Mouse (Mus musculus) liver, embryonic 15.5 days (tissue): ENCODE results near the gene Toe1. TPM values are rescaled to one million over a fixed set of nuclear protein-coding genes. Genes with fewer than 3 reads are reported as not detected.
A peak's percentile ranks its signal among the peaks of the same experiment; 100 is the strongest.

Experiments
- ATAC-seq: fragments of 200-750 bp; cut with Nextera tagmentation; 2 replicates; pipeline ENCODE4 v1.8.0; 2017; ENCODE audit warnings: moderate number of reproducible peaks, mild to moderate bottlenecking, moderate library complexity; ENCODE audit not compliant: insufficient read depth
- H3K27ac ChIP-seq: fragments of 300-500 bp; sonication (generic); replicated peaks from 2 replicates; pipeline ENCODE4 v1.5.1; 2015; ENCODE audit warnings: mild to moderate bottlenecking, inconsistent platforms
- H3K27me3 ChIP-seq: fragments of 300-500 bp; sonication (generic); 2 replicates; pipeline ENCODE4 v1.6.1; 2015; ENCODE audit warnings: mild to moderate bottlenecking, inconsistent platforms
- H3K36me3 ChIP-seq: fragments of 300-500 bp; sonication (generic); replicated peaks from 2 replicates; pipeline ENCODE4 v1.6.1; 2015; ENCODE audit warnings: moderate library complexity, mild to moderate bottlenecking, inconsistent platforms
- H3K4me1 ChIP-seq: fragments of 300-500 bp; sonication (generic); replicated peaks from 2 replicates; pipeline ENCODE4 v1.6.1; 2015; ENCODE audit warnings: inconsistent platforms
- H3K4me2 ChIP-seq: fragments of 300-500 bp; sonication (generic); 2 replicates; pipeline ENCODE4 v1.6.1; 2015; ENCODE audit warnings: moderate library complexity, mild to moderate bottlenecking, inconsistent platforms
- H3K4me3 ChIP-seq: fragments of 300-500 bp; sonication (generic); replicated peaks from 2 replicates; pipeline ENCODE4 v1.5.1; 2015; ENCODE audit warnings: mild to moderate bottlenecking, inconsistent platforms
- H3K9ac ChIP-seq: fragments of 300-500 bp; sonication (generic); 2 replicates; pipeline ENCODE4 v1.6.1; 2015; ENCODE audit warnings: moderate library complexity, mild to moderate bottlenecking, inconsistent platforms
- H3K9me3 ChIP-seq: fragments of 300-500 bp; sonication (generic); replicated peaks from 2 replicates; pipeline ENCODE4 v1.6.1; 2016; ENCODE audit warnings: inconsistent platforms
- WGBS: fragments of 180-500 bp; shearing (Covaris S2); methylation state at CpG from one replicate; pipeline ENCODE4 v1.1.7; 2015; ENCODE audit warnings: mixed read lengths; ENCODE audit not compliant: insufficient replicate concordance; 5-methylcytosine and 5-hydroxymethylcytosine counted together
- polyA plus RNA-seq: library from polyadenylated mRNA; unstranded; fragments of >200 nt; fragmentation: Nextera tagmentation; extraction: Ambion mirVana; gene quantifications from 2 replicates; pipeline ENCODE4 v1.2.1, GENCODE M21; 2015

Toe1 gene
- polyA plus RNA-seq, 1 experiment from 2014 or later, result 14.8 TPM

- no peak overlapping the region for H3K4me3 ChIP-seq
- WGBS, result 72% methylated on average over 8 of the region's 8 CpGs
- H3K9me3 ChIP-seq, result no peaks in the 10 kb centered on the region
- H3K27me3 ChIP-seq, result no peaks in the 10 kb centered on the region
- H3K27ac ChIP-seq, result no peak overlapping the region
- peaks cover 7% of the 10 kb centered on the region for H3K4me1 ChIP-seq
- no peak overlapping the region for H3K4me2 ChIP-seq
- H3K36me3 ChIP-seq, result no peaks in the 10 kb centered on the region
- ATAC-seq, result no peak
- H3K9ac ChIP-seq, result no peak overlapping the region
Observed at GRCm38 (mm10) chr4:116792453-116792852, 15.0 kb downstream of the Toe1 start.

- Histone ChIP-seq H3K4me1 (peaks cover 7% of the 10 kb centered on the region), H3K27me3 (no peaks in the 10 kb centered on the region), H3K4me2 (no peak overlapping the region), H3K4me3 (no peak overlapping the region), H3K9me3 (no peaks in the 10 kb centered on the region), H3K27ac (peak overlapping the region; percentile 39; the same call in 1 of the 2 replicates), H3K9ac (no peak overlapping the region), H3K36me3 (no peaks in the 10 kb centered on the region)
- WGBS, result 14% methylated on average over 3 of the region's 3 CpGs
- ATAC-seq, result no peak
Observed at GRCm38 (mm10) chr4:116788956-116789355, 18.5 kb downstream of the Toe1 start.

DNA sequence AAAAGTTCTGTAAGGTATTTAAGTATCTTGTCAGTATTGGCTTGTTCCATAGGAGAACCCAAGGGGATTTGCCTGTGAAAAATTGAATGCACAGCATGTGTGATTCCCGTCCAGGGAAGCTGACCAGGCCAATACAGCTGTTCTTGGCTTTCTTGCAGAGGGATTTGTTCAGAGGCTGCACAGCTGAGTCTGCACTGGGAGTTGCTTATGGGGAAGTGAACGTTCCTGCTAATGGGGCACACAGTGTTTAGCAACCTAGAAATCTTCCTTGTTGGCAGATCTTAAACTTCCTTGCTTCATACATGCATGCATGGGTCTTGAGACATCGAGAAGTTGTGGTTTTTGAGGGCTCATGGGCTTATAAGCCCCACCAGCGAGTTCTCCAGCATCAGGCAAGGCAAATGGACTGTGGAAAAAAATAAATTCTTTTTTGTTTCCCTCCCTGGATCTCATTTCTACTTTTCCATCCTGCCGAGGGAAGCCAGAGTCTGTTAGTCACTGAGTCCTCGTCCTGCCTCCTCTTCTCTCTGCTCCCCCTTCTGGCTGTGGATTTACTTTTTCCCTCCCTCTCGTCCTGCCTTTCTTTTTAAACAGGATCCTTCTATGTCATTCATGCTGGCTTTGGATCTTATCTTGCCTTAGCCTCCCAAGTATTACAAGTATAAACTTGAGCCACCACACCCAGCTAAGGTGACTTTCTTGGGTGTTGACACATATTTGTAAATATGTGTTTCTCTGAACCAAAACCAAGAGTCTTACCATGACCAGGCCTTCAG lies 19.3 kb downstream of the Toe1 start:
- 0 out of 2 replicates have a peak overlapping the region, but pooled peaks have one; percentile 39 for H3K27ac ChIP-seq
- H3K9ac ChIP-seq, result no peak overlapping the region
- no peak overlapping the region for H3K4me2 ChIP-seq
- no peaks in the 10 kb centered on the region for H3K27me3 ChIP-seq
- peaks cover 7% of the 10 kb centered on the region for H3K4me1 ChIP-seq
- no peaks in the 10 kb centered on the region for H3K36me3 ChIP-seq
- peak; percentile 42 for ATAC-seq
- 17% methylated on average over 7 of the region's 7 CpGs for WGBS
- no peaks in the 10 kb centered on the region for H3K9me3 ChIP-seq
- no peak overlapping the region for H3K4me3 ChIP-seq

- Histone ChIP-seq H3K36me3 (no peaks in the 10 kb centered on the region), H3K4me1 (peaks cover 7% of the 10 kb centered on the region), H3K27ac (no peak overlapping the region), H3K9me3 (no peaks in the 10 kb centered on the region), H3K4me2 (no peak overlapping the region), H3K27me3 (no peaks in the 10 kb centered on the region), H3K4me3 (no peak overlapping the region), H3K9ac (no peak overlapping the region)
- ATAC-seq, result no peak
- WGBS, result 62% methylated on average over 1 of the region's 1 CpGs
Observed at GRCm38 (mm10) chr4:116786587-116786986, 20.9 kb downstream of the Toe1 start.

- ATAC-seq, result no peak
- Histone ChIP-seq H3K4me2 (no peak overlapping the region), H3K9me3 (no peaks in the 10 kb centered on the region), H3K36me3 (no peaks in the 10 kb centered on the region), H3K4me3 (no peak overlapping the region), H3K9ac (no peak overlapping the region), H3K27ac (no peak overlapping the region), H3K27me3 (no peaks in the 10 kb centered on the region), H3K4me1 (no peaks in the 10 kb centered on the region)
- WGBS, result 66% methylated on average over 8 of the region's 8 CpGs
Observed at GRCm38 (mm10) chr4:116782171-116782570, 25.3 kb downstream of the Toe1 start.

- no peak overlapping the region for H3K4me3 ChIP-seq
- no peak overlapping the region for H3K4me2 ChIP-seq
Observed at GRCm38 (mm10) chr4:116781366-116781765, 26.1 kb downstream of the Toe1 start.

DNA sequence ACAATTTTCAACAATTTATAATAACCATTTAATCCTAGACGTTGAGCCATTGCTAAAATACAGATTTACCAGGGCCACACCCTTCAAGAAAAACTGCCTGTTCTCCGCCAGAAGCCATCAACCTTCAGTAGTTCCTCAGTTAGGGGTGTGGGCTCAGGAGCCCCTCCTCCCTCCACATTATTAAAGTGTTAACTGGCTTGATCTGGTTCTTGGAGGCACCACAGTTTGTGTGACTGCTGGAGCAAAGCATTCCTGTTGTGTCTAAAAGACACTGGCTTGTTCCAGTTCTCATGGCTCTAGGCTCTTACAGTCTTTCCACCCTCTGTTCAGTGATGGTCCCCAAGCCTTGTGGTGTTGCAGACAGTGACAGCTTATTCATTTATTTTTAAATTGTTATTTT lies 26.9 kb downstream of the Toe1 start:
- 42% methylated on average over 2 of the region's 2 CpGs for WGBS
- H3K36me3 ChIP-seq, result no peaks in the 10 kb centered on the region
- H3K27ac ChIP-seq, result no peak overlapping the region
- H3K27me3 ChIP-seq, result no peaks in the 10 kb centered on the region
- no peak overlapping the region for H3K4me3 ChIP-seq
- no peak for ATAC-seq
- no peak overlapping the region for H3K9ac ChIP-seq
- no peaks in the 10 kb centered on the region for H3K4me1 ChIP-seq
- no peaks in the 10 kb centered on the region for H3K9me3 ChIP-seq
- H3K4me2 ChIP-seq, result no peak overlapping the region

More at GRCm38 (mm10) chr4:116781366-116781765, 26.1 kb downstream of the Toe1 start:
- 40% methylated on average over 2 of the region's 2 CpGs for WGBS
- no peaks in the 10 kb centered on the region for H3K9me3 ChIP-seq
- no peaks in the 10 kb centered on the region for H3K27me3 ChIP-seq
- H3K27ac ChIP-seq, result no peak overlapping the region
- no peak for ATAC-seq
- no peak overlapping the region for H3K9ac ChIP-seq
- no peaks in the 10 kb centered on the region for H3K36me3 ChIP-seq
- H3K4me1 ChIP-seq, result no peaks in the 10 kb centered on the region

DNA sequence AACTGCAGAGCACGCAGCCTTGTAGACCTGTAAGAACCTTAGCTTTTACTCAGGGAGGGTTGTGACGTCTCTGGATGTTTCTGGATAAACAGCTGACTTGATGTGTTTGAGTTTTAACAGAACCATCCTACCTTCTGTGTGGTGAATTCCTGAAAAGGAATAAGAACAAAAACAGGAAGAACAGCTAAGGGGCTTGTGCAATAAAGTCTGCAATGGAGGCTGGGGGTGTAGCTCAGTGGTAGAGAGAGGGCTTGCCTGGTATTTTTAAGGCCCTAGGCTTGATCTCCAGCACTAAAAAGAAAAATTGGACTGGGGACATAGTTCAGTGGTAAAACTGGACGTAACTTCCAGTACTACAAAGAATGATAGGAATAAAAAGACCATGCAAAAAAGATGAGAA lies 30.4 kb downstream of the Toe1 start:
- 60% methylated on average over 3 of the region's 3 CpGs for WGBS
- Histone ChIP-seq H3K9me3 (no peaks in the 10 kb centered on the region), H3K27me3 (no peaks in the 10 kb centered on the region), H3K4me3 (no peak overlapping the region), H3K9ac (no peak overlapping the region), H3K4me2 (no peak overlapping the region), H3K27ac (no peak overlapping the region), H3K4me1 (no peaks in the 10 kb centered on the region), H3K36me3 (no peaks in the 10 kb centered on the region)
- no peak for ATAC-seq

- Histone ChIP-seq H3K9me3 (no peaks in the 10 kb centered on the region), H3K27me3 (no peaks in the 10 kb centered on the region), H3K4me3 (no peak overlapping the region), H3K4me1 (no peaks in the 10 kb centered on the region), H3K4me2 (no peak overlapping the region), H3K9ac (no peak overlapping the region), H3K27ac (no peak overlapping the region), H3K36me3 (no peaks in the 10 kb centered on the region)
- no peak for ATAC-seq
- 65% methylated on average over 5 of the region's 5 CpGs for WGBS
Observed at GRCm38 (mm10) chr4:116776391-116776790, 31.0 kb downstream of the Toe1 start.

GRCm38 (mm10) chr4:116769060-116769459 lies 38.4 kb downstream of the Toe1 start:
- peaks cover 12% of the 10 kb centered on the region for H3K4me1 ChIP-seq
- H3K4me3 ChIP-seq, result no peak overlapping the region
- H3K9ac ChIP-seq, result no peak overlapping the region
- H3K27ac ChIP-seq, result no peak overlapping the region
- no peaks in the 10 kb centered on the region for H3K9me3 ChIP-seq
- no peaks in the 10 kb centered on the region for H3K36me3 ChIP-seq
- H3K27me3 ChIP-seq, result no peaks in the 10 kb centered on the region
- no peak for ATAC-seq
- H3K4me2 ChIP-seq, result no peak overlapping the region

GRCm38 (mm10) chr4:116768510-116768909 lies 38.9 kb downstream of the Toe1 start:
- no peak overlapping the region for H3K9ac ChIP-seq
- H3K36me3 ChIP-seq, result no peaks in the 10 kb centered on the region
- no peaks in the 10 kb centered on the region for H3K27me3 ChIP-seq
- H3K27ac ChIP-seq, result no peak overlapping the region
- H3K9me3 ChIP-seq, result no peaks in the 10 kb centered on the region
- WGBS, result 65% methylated on average over 5 of the region's 5 CpGs
- no peak for ATAC-seq
- no peak overlapping the region for H3K4me2 ChIP-seq
- H3K4me1 ChIP-seq, result peaks cover 12% of the 10 kb centered on the region
- no peak overlapping the region for H3K4me3 ChIP-seq

DNA sequence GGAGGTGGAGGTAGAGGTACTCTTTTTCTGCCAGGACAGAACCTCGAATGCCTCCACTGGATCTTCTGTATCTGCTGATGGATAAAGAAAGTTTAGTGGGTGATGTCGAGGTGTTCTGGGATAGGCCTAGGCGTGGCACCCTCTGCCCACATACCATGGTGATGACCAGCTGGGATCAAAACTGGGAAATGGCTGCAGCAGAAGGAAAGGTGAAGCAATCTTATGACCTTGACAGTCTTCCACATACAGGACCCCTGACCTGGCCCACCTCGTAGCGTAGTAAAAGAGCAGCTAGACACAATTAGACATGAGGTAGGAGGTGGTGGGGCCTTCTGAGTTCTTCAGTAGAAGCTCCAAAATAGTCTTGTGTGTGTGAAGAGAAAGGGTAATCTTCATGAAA lies 43.4 kb downstream of the Toe1 start:
- H3K9me3 ChIP-seq, result no peaks in the 10 kb centered on the region
- no peak overlapping the region for H3K9ac ChIP-seq
- H3K4me2 ChIP-seq, result no peak overlapping the region
- H3K27me3 ChIP-seq, result no peaks in the 10 kb centered on the region
- peaks cover 6% of the 10 kb centered on the region for H3K4me1 ChIP-seq
- no peaks in the 10 kb centered on the region for H3K36me3 ChIP-seq
- no peak for ATAC-seq
- H3K4me3 ChIP-seq, result no peak overlapping the region
- WGBS, result 63% methylated on average over 5 of the region's 5 CpGs
- H3K27ac ChIP-seq, result no peak overlapping the region
